Mouse (Mus musculus) CH12.LX (cell line): Measurements from ENCODE around the gene Dip2b. TPM values are rescaled to one million over a fixed set of nuclear protein-coding genes. Genes with fewer than 3 reads are reported as not detected.

Source experiments
- DNase-seq: peaks from one replicate; pipeline ENCODE4 v3.0.0-alpha.2; 2013; ENCODE audit errors: extremely low read depth
- H3K27ac ChIP-seq: 2 replicates; pipeline ENCODE4 v1.5.1; 2012; ENCODE audit warnings: low read depth, mild to moderate bottlenecking, control low read depth, moderate library complexity; ENCODE audit not compliant: insufficient read depth
- H3K27me3 ChIP-seq: replicated peaks from 2 replicates; pipeline ENCODE3; 2012; ENCODE audit warnings: inconsistent platforms
- H3K36me3 ChIP-seq, 2 experiments: replicated peaks in 1 of 2; 2 replicates each; pipeline versions ENCODE3 to v1.6.1; 2012; ENCODE audit warnings: inconsistent platforms in 1 of 2, low read length in 1 of 2, mild to moderate bottlenecking in 1 of 2, mixed read lengths in 1 of 2, moderate library complexity in 1 of 2; ENCODE audit not compliant: control insufficient read depth in 1 of 2, insufficient read depth in 1 of 2
- H3K4me1 ChIP-seq, 2 experiments: 2 replicates each; pipeline ENCODE4 v1.6.1; 2012; ENCODE audit warnings: inconsistent platforms in 1 of 2, moderate library complexity in 1 of 2; ENCODE audit not compliant: insufficient read depth in 2 of 2, control insufficient read depth in 1 of 2
- H3K4me2 ChIP-seq: 2 replicates; pipeline ENCODE4 v1.6.1; 2012; ENCODE audit warnings: low read depth, mild to moderate bottlenecking, control low read depth; ENCODE audit not compliant: poor library complexity, insufficient read depth, severe bottlenecking
- H3K4me3 ChIP-seq, 3 experiments: fragments of 150-350 bp in 1 of 3; sonication (generic) in 1 of 3; replicated peaks in 1 of 3; 2 replicates each; pipeline versions ENCODE3 to v1.5.1; 2011 to 2012; ENCODE audit warnings: low read depth in 2 of 3, low read length in 2 of 3, mild to moderate bottlenecking in 2 of 3, moderate library complexity in 2 of 3, control low read depth in 1 of 3, improper control_type of control experiment in 1 of 3, inconsistent platforms in 1 of 3, mixed read lengths in 1 of 3; ENCODE audit not compliant: poor library complexity in 1 of 3
- H3K79me2 ChIP-seq: replicated peaks from 2 replicates; pipeline ENCODE4 v1.6.1; 2012; ENCODE audit warnings: mild to moderate bottlenecking, moderate library complexity; ENCODE audit not compliant: control insufficient read depth, poor library complexity, insufficient read depth, severe bottlenecking; ENCODE audit errors: extremely low read depth
- H3K9ac ChIP-seq: 2 replicates; pipeline ENCODE4 v1.6.1; 2012; ENCODE audit warnings: low read depth, mild to moderate bottlenecking, control low read depth, moderate library complexity; ENCODE audit not compliant: insufficient read depth
- H3K9me3 ChIP-seq: replicated peaks from 2 replicates; pipeline ENCODE3; 2012; ENCODE audit warnings: low read length, inconsistent platforms, mixed read lengths
- BHLHE40 ChIP-seq: IDR thresholded peaks from 2 replicates; pipeline ENCODE4 v1.6.1; 2011; ENCODE audit warnings: mild to moderate bottlenecking, low read depth, low read length, improper control_type of control experiment
- CHD1 ChIP-seq: IDR thresholded peaks from 2 replicates; pipeline ENCODE4 v1.6.1; 2012; ENCODE audit warnings: low read depth, low read length, improper control_type of control experiment, inconsistent platforms
- CHD2 ChIP-seq: IDR thresholded peaks from 2 replicates; pipeline ENCODE4 v1.6.1; 2011; ENCODE audit warnings: low read length, improper control_type of control experiment
- CTCF ChIP-seq, 2 experiments: IDR thresholded peaks in 1 of 2; conservative IDR thresholded peaks in 1 of 2; 2 replicates each; pipeline ENCODE4 v1.5.1; 2011 to 2012; ENCODE audit warnings: low read depth in 2 of 2, low read length in 2 of 2, improper control_type of control experiment in 1 of 2, inconsistent platforms in 1 of 2, mild to moderate bottlenecking in 1 of 2, moderate library complexity in 1 of 2
- ELF1 ChIP-seq: IDR thresholded peaks from 2 replicates; pipeline ENCODE4 v1.6.1; 2014; ENCODE audit warnings: low read depth, mild to moderate bottlenecking, inconsistent platforms, low read length, improper control_type of control experiment
- ETS1 ChIP-seq: conservative IDR thresholded peaks from 2 replicates; pipeline ENCODE4 v1.6.1; 2012; ENCODE audit warnings: low read depth, mild to moderate bottlenecking, inconsistent platforms, low read length, improper control_type of control experiment, moderate library complexity
- GABPA ChIP-seq: IDR thresholded peaks from 2 replicates; pipeline ENCODE4 v1.6.1; 2012; ENCODE audit warnings: low read depth, low read length, improper control_type of control experiment, inconsistent platforms; ENCODE audit not compliant: insufficient replicate concordance
- HCFC1 ChIP-seq: IDR thresholded peaks from 2 replicates; pipeline ENCODE4 v1.6.1; 2012; ENCODE audit warnings: low read depth, mild to moderate bottlenecking, inconsistent platforms, low read length, improper control_type of control experiment
- IRF4 ChIP-seq: IDR thresholded peaks from 2 replicates; pipeline ENCODE4 v1.6.1; 2014; ENCODE audit warnings: low read depth, mild to moderate bottlenecking, inconsistent platforms, low read length, improper control_type of control experiment
- JUN ChIP-seq: IDR thresholded peaks from 2 replicates; pipeline ENCODE4 v1.6.1; 2011; ENCODE audit warnings: low read depth, mild to moderate bottlenecking, low read length, improper control_type of control experiment, moderate library complexity; ENCODE audit not compliant: insufficient read depth
- JUND ChIP-seq: conservative IDR thresholded peaks from 2 replicates; pipeline ENCODE4 v1.6.1; 2011; ENCODE audit warnings: low read depth, low read length, improper control_type of control experiment
- MAFK ChIP-seq: IDR thresholded peaks from 2 replicates; pipeline ENCODE4 v1.6.1; 2011; ENCODE audit warnings: low read length, improper control_type of control experiment; ENCODE audit not compliant: insufficient replicate concordance
- MAZ ChIP-seq: IDR thresholded peaks from 2 replicates; pipeline ENCODE4 v1.6.1; 2012; ENCODE audit warnings: low read depth, mild to moderate bottlenecking, inconsistent platforms, low read length, improper control_type of control experiment, moderate library complexity
- MXI1 ChIP-seq: IDR thresholded peaks from 2 replicates; pipeline ENCODE4 v1.6.1; 2011; ENCODE audit warnings: mild to moderate bottlenecking, low read depth, low read length, improper control_type of control experiment
- MYC ChIP-seq: IDR thresholded peaks from 2 replicates; pipeline ENCODE4 v1.6.1; 2011; ENCODE audit warnings: low read depth, mild to moderate bottlenecking, improper control_type of control experiment, low read length
- NRF1 ChIP-seq: IDR thresholded peaks from 2 replicates; pipeline ENCODE4 v1.6.1; 2014; ENCODE audit warnings: low read depth, mild to moderate bottlenecking, inconsistent platforms, low read length, improper control_type of control experiment, moderate library complexity
- POLR2A ChIP-seq: IDR thresholded peaks from 2 replicates; pipeline ENCODE4 v1.6.1; 2011; ENCODE audit warnings: low read depth, mild to moderate bottlenecking, improper control_type of control experiment, low read length
- POLR2AphosphoS2 ChIP-seq: IDR thresholded peaks from 2 replicates; pipeline ENCODE4 v1.6.1; 2011; ENCODE audit warnings: low read depth, low read length, improper control_type of control experiment
- RAD21 ChIP-seq: IDR thresholded peaks from 2 replicates; pipeline ENCODE4 v1.6.1; 2011; ENCODE audit warnings: low read depth, mild to moderate bottlenecking, low read length, improper control_type of control experiment, moderate library complexity
- RCOR1 ChIP-seq: conservative IDR thresholded peaks from 2 replicates; pipeline ENCODE4 v1.6.1; 2012; ENCODE audit warnings: low read depth, mild to moderate bottlenecking, inconsistent platforms, low read length, improper control_type of control experiment
- SIN3A ChIP-seq: IDR thresholded peaks from 2 replicates; pipeline ENCODE4 v1.6.1; 2012; ENCODE audit warnings: low read length, improper control_type of control experiment, inconsistent platforms
- SMC3 ChIP-seq: IDR thresholded peaks from 2 replicates; pipeline ENCODE4 v1.6.1; 2011; ENCODE audit warnings: low read depth, low read length, improper control_type of control experiment
- TBP ChIP-seq: conservative IDR thresholded peaks from 2 replicates; pipeline ENCODE4 v1.6.1; 2011; ENCODE audit warnings: low read depth, low read length, improper control_type of control experiment
- TCF12 ChIP-seq: IDR thresholded peaks from 2 replicates; pipeline ENCODE4 v1.6.1; 2014; ENCODE audit warnings: low read depth, mild to moderate bottlenecking, inconsistent platforms, low read length, improper control_type of control experiment
- USF1 ChIP-seq: IDR thresholded peaks from 2 replicates; pipeline ENCODE4 v1.6.1; 2014; ENCODE audit warnings: low read depth, mild to moderate bottlenecking, inconsistent platforms, low read length, improper control_type of control experiment
- USF2 ChIP-seq: conservative IDR thresholded peaks from 2 replicates; pipeline ENCODE4 v1.6.1; 2011; ENCODE audit warnings: low read depth, low read length, improper control_type of control experiment
- ZC3H11A ChIP-seq: IDR thresholded peaks from 2 replicates; pipeline ENCODE4 v1.6.1; 2012; ENCODE audit warnings: low read depth, mild to moderate bottlenecking, inconsistent platforms, low read length, improper control_type of control experiment
- ZMIZ1 ChIP-seq: IDR thresholded peaks from 2 replicates; pipeline ENCODE4 v1.6.1; 2012; ENCODE audit warnings: low read depth, mild to moderate bottlenecking, inconsistent platforms, low read length, improper control_type of control experiment
- ZNF384 ChIP-seq: IDR thresholded peaks from 2 replicates; pipeline ENCODE4 v1.6.1; 2012; ENCODE audit warnings: low read depth, low read length, improper control_type of control experiment, inconsistent platforms
- dilution Hi-C: fragments of 300-500 bp; cut with MboI; formaldehyde crosslinking; loops from 2 replicates; pipeline ENCODE4 v1.14.3; 2020; ENCODE audit warnings: low sequenced_read_pairs; ENCODE audit not compliant: extremely low pct_unique_long_range_greater_than_20kb, extremely low pct_ligation_motif_present
- in situ Hi-C: fragments of 300-500 bp; cut with MboI; formaldehyde crosslinking; loops from 3 replicates; pipeline ENCODE4 v1.14.3; 2019; ENCODE audit warnings: low sequenced_read_pairs, low pct_ligation_motif_present, low pct_unique_long_range_greater_than_20kb, mixed read lengths
- polyA plus RNA-seq: library from polyadenylated mRNA; unstranded; fragments of >175 nt; gene quantifications from 2 replicates; pipeline ENCODE4 v1.2.1, GENCODE M21; 2012; ENCODE audit warnings: low read depth; ENCODE audit not compliant: insufficient read length
- total RNA-seq, 2 experiments: library from RNA; depleted of rRNA; stranded (reverse); fragments of 300-350 nt in 1 of 2; fragments of >200 nt in 1 of 2; gene quantifications; 2 replicates each; pipeline ENCODE4 v1.2.3; 2012 to 2014

Dip2b gene
- total and polyA plus RNA-seq, 3 experiments: 15.7 to 18.2 (median 16.7) TPM

DNA sequence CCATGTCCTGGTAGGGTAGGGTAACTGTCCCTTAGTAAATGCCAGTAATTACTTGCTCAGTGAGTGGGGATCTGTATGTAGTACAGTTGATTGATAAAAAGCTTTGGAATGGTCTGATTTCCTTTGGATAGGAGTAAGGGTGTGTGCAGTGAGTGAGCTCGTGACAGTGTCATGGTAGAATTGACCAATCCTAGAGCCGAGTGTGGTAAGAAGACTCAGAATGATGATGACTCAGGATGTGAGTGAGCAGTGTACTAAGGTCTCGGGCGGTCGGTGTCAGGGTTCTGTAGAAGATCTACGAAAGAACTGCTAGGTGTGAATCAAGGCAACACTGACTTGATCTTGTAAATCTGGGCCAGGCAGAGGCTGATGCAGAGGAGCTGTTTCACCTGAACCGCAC lies 207.5 kb downstream of the Dip2b start:
- Histone ChIP-seq H3K27ac (no peak overlapping the region), H3K36me3 (peaks cover 84 to 95% of the 10 kb centered on the region in 2 experiments)
- in situ Hi-C loops: no loop called here

DNA sequence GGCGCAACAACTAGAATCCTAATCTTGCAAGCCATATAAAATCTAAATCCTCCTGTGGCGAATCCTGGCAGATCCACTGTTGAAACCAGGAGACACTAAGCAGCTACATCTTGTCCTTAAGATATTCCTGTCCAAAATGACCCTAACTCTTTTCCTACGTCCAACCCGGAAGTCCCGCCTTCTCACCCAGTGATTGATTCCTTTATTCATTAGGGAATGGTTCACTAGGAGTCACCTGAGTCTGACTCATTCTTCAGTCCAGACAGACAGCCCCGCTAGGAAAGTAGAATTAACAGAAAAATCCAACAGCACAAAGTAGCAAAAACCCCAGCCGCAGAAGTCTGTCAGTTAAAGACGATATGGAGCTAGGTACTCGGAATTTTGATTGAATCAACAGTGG lies 208.8 kb downstream of the Dip2b start:
- TF ChIP-seq ETS1 (no peak), MAZ (no peak), ELF1 (no peak), ZC3H11A (no peak), IRF4 (no peak), MYC (no peak), NRF1 (no peak), ZMIZ1 (no peak), JUN (no peak), POLR2A (no peak), RAD21 (no peak), POLR2AphosphoS2 (no peak), MAFK (no peak), USF2 (no peak), SIN3A (no peak), RCOR1 (no peak), HCFC1 (no peak), BHLHE40 (no peak), USF1 (no peak)
- TF ChIP-seq, all 38 proteins: peak for 0
- H3K27ac ChIP-seq: no peak overlapping the region
- H3K4me2 ChIP-seq: no peak overlapping the region
- peaks cover 4% of the 10 kb centered on the region for H3K79me2 ChIP-seq
- H3K9me3 ChIP-seq: no peaks in the 10 kb centered on the region
- dilution Hi-C loops (no loop called here), in situ Hi-C loops (no loop called here)
- no peak overlapping the region for H3K4me3 ChIP-seq
- no peaks in the 10 kb centered on the region for H3K4me1 ChIP-seq
- peaks cover 84 to 95% of the 10 kb centered on the region in 2 experiments for H3K36me3 ChIP-seq
- no peaks in the 10 kb centered on the region for H3K27me3 ChIP-seq
- no peak for DNase-seq
- no peak overlapping the region for H3K9ac ChIP-seq

More for the DNA sequence above, 207.5 kb downstream of the Dip2b start:
- H3K4me1 ChIP-seq: no peaks in the 10 kb centered on the region
- no peaks in the 10 kb centered on the region for H3K27me3 ChIP-seq
- H3K9me3 ChIP-seq: no peaks in the 10 kb centered on the region
- H3K4me3 ChIP-seq: no peak overlapping the region
- dilution Hi-C loops: no loop called here
- peaks cover 15% of the 10 kb centered on the region for H3K79me2 ChIP-seq
- TF ChIP-seq GABPA: no peak
- TF ChIP-seq MXI1: no peak
- no peak for TF ChIP-seq TBP
- TF ChIP-seq ZNF384: no peak
- TF ChIP-seq CTCF (conservative IDR thresholded peaks at IDR 0.05 in 1 of 2, IDR thresholded peaks at IDR 0.05 in 1 of 2; ENCODE audit: low read depth in 2 of 2, low read length in 2 of 2): no peak
- TF ChIP-seq JUND: no peak
- no peak for TF ChIP-seq BHLHE40
- no peak for TF ChIP-seq ZC3H11A
- no peak for TF ChIP-seq ETS1
- no peak for TF ChIP-seq MYC
- TF ChIP-seq CHD2: no peak
- TF ChIP-seq CHD1: no peak
- no peak for TF ChIP-seq USF2
- TF ChIP-seq SMC3: no peak
- no peak for TF ChIP-seq TCF12
- TF ChIP-seq IRF4: no peak
- H3K9ac ChIP-seq: no peak overlapping the region
- DNase-seq: no peak
- no peak overlapping the region for H3K4me2 ChIP-seq
